Mouse (Mus musculus): ENCODE data around the gene Lig3.

DNA sequence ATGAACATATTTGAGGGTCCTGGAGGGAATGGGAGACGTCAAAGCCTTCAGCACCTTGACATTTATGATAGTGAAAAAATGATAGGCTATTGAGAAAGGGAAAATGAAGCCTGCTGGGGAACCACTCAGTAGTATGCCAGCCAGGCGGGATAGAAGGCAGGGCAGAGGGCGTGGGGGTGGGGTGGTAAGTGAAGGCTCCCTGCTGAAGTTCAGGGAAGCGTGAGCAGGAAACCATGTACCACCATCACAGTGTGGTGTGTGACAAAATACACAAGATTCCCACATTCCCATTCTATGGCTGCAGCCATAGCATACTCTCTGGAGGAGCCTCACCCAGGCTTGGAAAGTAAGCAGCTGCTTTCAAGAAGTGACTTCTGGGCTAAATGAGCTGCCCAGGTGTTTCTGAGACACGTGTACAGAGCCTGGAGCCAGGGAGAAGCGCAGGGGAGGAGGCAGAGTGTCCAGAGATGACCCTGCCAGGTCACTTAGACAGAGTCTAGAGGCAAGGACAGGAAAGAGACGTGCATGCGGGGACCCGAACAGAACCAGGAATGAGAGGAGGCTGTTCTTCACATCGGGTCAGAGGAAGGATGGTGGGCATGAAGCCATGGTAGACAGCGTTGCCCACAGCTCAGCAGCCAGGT lies 64.0 kb downstream of the Lig3 start:
- no peak for TF ChIP-seq CTCF (conservative IDR thresholded peaks at IDR 0.05 in 1 of 2, IDR thresholded peaks at IDR 0.05 in 1 of 2; ENCODE audit: low read depth in 2 of 2, low read length in 2 of 2)
- TF ChIP-seq POLR2A (IDR thresholded peaks at IDR 0.05; ENCODE audit: low read depth, low read length), result no peak
- no peak for TF ChIP-seq EP300 (IDR thresholded peaks at IDR 0.05; ENCODE audit: low read length)
- TF ChIP-seq ZKSCAN1 (IDR thresholded peaks at IDR 0.05; ENCODE audit: borderline replicate concordance, low read depth, low read length), result no peak
- TF ChIP-seq MAX (IDR thresholded peaks at IDR 0.05; ENCODE audit: low read length), result no peak
- no peak for TF ChIP-seq POLR2AphosphoS2 (IDR thresholded peaks at IDR 0.05; ENCODE audit: low read depth, low read length)

All from CH12.LX (cell line).